Mouse (Mus musculus) cerebellum, adult 18-20 months (tissue): ENCODE measurements around the gene Rgs7.
A peak's percentile ranks its signal among the peaks of the same experiment; 100 is the strongest.

Source experiments
- DNase-seq, 2 experiments: peaks; one replicate each; pipeline ENCODE4 v3.0.0; 2021

Gene Rgs7

GRCm38 (mm10) chr1:175491861-175492682, at the start of gene Rgs7:
Gene Rgs7, minus strand, starts transcription at chr1:175492500.
- peak; percentile 91 to 93 for DNase-seq

GRCm38 (mm10) chr1:175540700-175541099, 48.4 kb upstream of the Rgs7 start:
- DNase-seq: no peak

DNA sequence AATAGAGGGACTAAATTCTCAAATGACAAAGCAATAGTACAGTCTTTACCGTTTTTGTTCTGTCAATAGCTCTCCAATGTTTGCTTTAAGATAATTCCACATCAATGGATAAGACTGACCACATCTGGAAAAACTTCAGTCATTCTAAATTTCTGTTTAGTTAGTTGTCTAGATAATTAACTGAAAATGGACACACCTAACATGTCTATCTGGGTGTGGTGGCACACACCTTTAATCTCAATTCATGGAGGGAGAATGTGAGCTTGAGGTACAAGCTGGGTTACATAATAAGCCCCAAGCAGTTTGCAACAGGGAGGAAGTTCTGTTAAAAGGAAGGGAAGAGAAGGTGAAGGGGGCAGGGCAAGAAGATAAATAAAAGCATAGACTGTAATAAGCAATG, 45.0 kb upstream of the Rgs7 start:
- DNase-seq: no peak

DNA sequence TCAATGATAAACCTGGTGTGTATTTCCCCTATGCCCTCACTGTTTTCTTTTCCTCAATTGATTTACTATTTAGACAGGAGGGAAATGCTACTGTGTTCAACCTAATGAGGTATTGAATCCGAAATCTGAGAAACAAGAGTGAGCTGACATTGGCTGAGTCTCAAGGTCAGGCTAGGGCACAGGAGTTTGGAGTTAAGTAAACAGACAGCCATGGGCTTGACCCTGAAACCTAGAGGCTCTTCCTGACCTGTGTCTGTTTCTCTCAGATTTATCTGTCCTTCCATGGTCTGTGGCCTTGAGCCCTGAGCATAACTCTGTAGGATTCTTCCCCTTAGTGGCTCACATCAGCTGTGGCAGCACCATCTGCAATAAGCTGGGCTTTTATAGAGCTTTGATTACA, 37.6 kb upstream of the Rgs7 start:
- DNase-seq: no peak

GRCm38 (mm10) chr1:175524626-175525294, 32.5 kb upstream of the Rgs7 start:
- no peak for DNase-seq

DNA sequence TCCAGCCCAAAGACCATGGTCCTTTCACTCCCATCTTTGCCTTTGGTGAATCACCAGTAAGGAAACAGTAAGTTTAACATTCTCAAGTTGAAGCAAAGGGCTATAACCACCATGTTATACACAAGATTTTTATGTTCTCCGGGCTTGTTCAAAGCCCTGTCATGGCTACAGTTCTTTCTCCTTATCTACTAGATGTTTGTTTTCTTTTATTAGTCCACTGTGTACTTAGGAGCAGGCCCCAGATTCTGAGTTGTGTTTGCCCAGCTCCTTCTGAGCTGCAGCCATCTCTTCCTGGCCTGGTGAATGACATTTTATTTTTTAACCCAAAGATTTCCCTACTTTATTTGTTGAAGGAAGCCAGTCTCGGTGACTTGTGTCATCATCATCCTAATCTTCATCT, 31.3 kb upstream of the Rgs7 start:
- no peak for DNase-seq

DNA sequence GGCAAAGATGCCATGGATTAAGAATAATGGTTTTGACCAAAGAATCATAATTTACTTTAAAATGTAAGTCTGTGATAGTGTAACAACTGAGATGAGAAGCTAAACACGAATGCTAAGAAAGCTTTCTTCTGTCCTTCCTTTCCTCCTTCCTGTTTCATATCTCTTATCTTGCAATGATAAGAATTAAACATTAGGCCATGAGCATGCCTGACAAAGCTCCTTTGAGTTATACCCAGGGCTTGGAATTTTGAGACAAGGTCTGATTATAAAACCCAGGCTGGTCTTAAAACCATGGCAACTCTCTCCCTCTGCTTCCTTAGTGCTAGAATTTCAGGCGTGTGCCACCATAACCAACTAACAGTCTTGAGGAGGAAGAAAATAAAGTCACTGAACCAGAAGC, 22.2 kb upstream of the Rgs7 start:
- DNase-seq: no peak

DNA sequence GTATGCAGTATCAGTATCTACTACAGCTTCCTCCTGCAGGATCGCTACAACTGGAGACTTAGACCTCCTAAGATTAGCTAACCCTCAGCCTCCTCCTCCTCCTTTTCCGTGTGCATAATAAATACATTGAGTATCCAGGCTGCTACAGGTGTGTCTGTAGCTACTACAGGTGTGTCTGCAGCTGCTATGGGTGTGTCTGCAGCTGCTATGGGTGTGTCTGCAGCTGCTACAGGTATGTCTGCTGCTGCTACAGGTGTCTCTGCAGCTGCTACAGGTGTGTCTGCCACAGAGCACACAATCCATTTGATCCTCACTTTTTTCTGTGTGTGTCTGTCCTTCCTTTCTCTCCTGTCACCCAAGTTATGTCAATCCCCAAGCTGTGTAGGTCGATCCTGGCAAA, 19.9 kb upstream of the Rgs7 start:
- DNase-seq: no peak

- DNase-seq: no peak
Observed at GRCm38 (mm10) chr1:175509989-175510388, 17.7 kb upstream of the Rgs7 start.

DNA sequence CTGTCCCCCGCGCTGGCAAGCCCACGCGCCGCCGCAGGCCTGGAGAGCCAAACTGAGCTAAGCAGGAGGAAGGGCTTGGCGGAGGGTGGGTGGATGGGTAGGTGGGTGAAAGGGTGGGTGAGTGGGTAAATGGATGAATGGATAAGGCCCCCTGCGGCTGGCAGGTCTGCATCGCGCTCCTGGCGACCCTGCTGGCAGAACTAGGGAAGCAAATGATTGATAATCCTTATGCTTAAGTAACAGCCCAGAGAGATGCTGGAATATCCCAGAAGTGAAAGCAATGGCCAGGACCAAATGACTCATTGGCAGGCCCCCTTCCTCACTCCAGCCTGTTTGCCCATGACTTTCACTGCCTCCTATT, 363 bp upstream of the Rgs7 start:
- no peak for DNase-seq

DNA sequence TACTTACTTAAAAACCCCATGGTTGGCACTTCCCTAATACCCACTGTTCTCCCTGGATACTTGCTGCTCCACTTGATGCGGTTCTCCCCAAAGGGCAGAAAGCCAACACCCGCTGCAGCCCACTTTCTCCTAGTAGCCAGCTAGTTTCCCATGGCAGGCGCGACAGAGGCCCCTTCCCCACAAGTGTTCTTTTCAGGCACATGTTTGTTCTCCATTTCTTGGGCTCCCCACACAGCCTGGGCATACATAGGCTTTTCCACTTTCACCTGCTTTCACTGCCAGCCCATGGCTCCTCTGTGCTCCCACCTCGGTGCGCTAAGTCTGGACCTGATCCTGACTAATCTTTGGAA, 814 bp downstream of the Rgs7 start:
- no peak for DNase-seq

GRCm38 (mm10) chr1:175485109-175485508, 7.2 kb downstream of the Rgs7 start:
- no peak for DNase-seq

DNA sequence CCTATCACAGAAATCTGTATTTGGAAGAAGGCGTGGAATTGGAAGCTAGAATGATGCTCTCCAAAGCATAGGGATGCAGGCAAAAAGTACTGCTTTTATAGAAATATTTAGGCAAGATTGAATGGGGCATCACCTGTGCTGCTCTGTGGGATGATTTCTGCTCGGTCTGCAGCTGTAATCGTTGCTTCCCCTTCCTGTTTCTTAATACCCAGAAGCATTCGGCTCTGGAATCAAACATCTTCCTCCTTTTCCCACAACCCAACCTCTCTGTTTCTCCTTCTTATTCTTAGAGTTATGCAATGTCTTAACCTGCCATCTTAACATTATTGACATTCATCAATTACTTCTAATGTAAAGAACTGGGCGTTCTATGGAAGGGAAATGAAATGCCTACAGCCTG, 19.2 kb downstream of the Rgs7 start:
- no peak for DNase-seq

- DNase-seq: no peak
Observed at GRCm38 (mm10) chr1:175469087-175469788, 23.1 kb downstream of the Rgs7 start.

DNA sequence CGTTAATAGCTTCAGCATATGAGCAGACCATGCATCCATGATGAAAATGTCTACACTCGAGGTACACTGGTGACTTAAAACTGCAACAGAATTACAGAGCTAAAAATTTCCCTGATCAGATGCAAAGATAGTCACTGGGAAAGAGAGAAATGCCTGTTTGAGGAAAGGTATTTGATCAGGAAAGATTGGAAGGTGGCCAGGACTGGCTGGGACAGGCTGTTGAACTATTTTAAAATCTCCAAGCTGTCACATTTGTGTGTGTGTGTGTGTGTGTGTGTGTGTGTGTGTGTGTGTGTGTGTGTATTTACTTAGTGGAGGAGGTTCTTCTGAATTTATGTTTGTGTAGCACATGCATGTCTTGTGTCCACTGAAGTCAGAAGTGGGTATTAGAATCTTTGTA, 27.7 kb downstream of the Rgs7 start:
- DNase-seq: peak in 1 of 2 experiments; percentile 35

- no peak for DNase-seq
Observed at GRCm38 (mm10) chr1:175462351-175462750, 29.9 kb downstream of the Rgs7 start.

DNA sequence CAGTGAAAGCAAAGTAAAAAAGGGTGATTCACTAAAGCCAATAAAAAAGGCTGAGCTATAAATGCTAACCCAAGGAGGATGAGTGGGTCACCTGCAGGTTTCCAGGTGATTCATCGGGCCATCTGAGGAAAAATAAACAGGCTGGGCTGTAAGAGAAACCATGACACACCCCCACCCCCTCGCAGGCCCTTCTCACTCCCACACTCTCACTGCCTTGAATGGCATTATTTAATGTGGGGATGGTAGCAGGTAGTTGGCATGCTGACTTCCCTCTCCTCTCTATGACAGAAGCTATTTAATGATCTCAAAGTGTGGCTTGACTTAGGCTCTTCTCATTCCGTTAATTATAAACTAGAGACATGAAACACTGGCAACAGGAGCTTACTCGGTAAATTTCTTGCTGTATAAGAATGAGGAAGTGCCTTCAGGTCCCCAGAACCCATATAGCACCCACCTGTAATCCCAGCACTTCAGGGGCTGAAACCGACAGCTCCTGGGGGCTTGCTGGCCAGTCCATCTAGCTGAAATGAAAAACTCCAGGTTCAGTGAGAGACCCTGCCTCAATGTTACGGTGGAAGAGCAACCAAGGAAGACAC, 38.2 kb downstream of the Rgs7 start:
- no peak for DNase-seq

- no peak for DNase-seq
Observed at GRCm38 (mm10) chr1:175448017-175448416, 44.3 kb downstream of the Rgs7 start.

DNA sequence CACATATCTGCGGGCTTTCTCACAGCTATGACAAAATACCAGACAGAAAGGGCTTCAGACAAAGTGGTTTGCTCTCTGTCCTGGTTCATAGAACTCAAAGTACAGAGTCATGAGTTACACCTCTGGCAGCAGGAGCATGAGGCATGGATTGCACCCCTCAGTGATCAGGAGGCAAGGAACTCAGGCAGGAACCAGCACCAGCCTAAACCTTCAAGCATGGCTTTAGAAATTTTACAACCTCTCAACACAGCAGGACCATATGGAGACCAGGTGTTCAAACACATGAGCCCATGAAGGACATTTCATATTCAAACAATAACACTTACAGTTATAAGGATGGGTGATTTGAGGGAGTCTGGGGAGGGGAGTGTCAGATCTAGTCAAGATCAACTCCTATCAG, 49.4 kb downstream of the Rgs7 start:
- peak; percentile 54 to 66 for DNase-seq

- DNase-seq: no peak
Observed at GRCm38 (mm10) chr1:175442025-175442424, 50.3 kb downstream of the Rgs7 start.

GRCm38 (mm10) chr1:175433622-175434204, 58.6 kb downstream of the Rgs7 start:
- DNase-seq: no peak

- DNase-seq: no peak
Observed at GRCm38 (mm10) chr1:175433128-175433527, 59.2 kb downstream of the Rgs7 start.

GRCm38 (mm10) chr1:175431356-175432053, 60.8 kb downstream of the Rgs7 start:
- peak; percentile 93 to 96 for DNase-seq
